Mouse (Mus musculus) heart, adult 2 months (tissue): ENCODE data around the gene Slco2b1. TPM values are rescaled to one million over a fixed set of nuclear protein-coding genes. Genes with fewer than 3 reads are reported as not detected.

ENCODE experiments used
- DNase-seq, 2 experiments: peaks; one replicate each; pipeline ENCODE4 v3.0.0; 2021
- H3K27ac ChIP-seq: fragments of 200-600 bp; 2 replicates; pipeline ENCODE4 v1.8.1; 2022
- H3K27me3 ChIP-seq: fragments of 200-500 bp; 2 replicates; pipeline ENCODE4 v1.6.1; 2012; ENCODE audit warnings: mild to moderate bottlenecking, low read length, inconsistent platforms, mixed read lengths; ENCODE audit not compliant: control insufficient read depth, insufficient read depth
- H3K36me3 ChIP-seq: fragments of 200-500 bp; 2 replicates; pipeline ENCODE4 v1.6.1; 2012; ENCODE audit warnings: low read length, inconsistent platforms; ENCODE audit not compliant: control insufficient read depth, insufficient read depth
- H3K4me1 ChIP-seq: fragments of 200-500 bp; 2 replicates; pipeline ENCODE4 v1.6.1; 2011; ENCODE audit warnings: low read length; ENCODE audit not compliant: control insufficient read depth, insufficient read depth
- H3K4me3 ChIP-seq: fragments of 200-600 bp; 2 replicates; pipeline ENCODE4 v1.8.1; 2022
- H3K79me2 ChIP-seq: fragments of 200-500 bp; replicated peaks from 2 replicates; pipeline ENCODE4 v1.6.1; 2012; ENCODE audit warnings: mild to moderate bottlenecking, inconsistent platforms, low read length, moderate library complexity, mixed read lengths; ENCODE audit not compliant: control insufficient read depth, insufficient read depth
- H3K9ac ChIP-seq: fragments of 200-500 bp; 2 replicates; pipeline ENCODE4 v1.6.1; 2012; ENCODE audit warnings: low read depth, mild to moderate bottlenecking, control low read depth, inconsistent platforms, low read length, mixed read lengths
- CTCF ChIP-seq: fragments of 200-600 bp; IDR thresholded peaks from 2 replicates; pipeline ENCODE4 v1.8.1; 2022; ENCODE audit warnings: antibody characterized with exemption, mild to moderate bottlenecking, moderate library complexity
- EP300 ChIP-seq: fragments of 200-500 bp; IDR thresholded peaks from 2 replicates; pipeline ENCODE4 v1.6.1; 2011; ENCODE audit warnings: low read depth, low read length, control low read depth; ENCODE audit not compliant: insufficient read depth
- POLR2A ChIP-seq: fragments of 200-500 bp; IDR thresholded peaks from 2 replicates; pipeline ENCODE4 v1.6.1; 2011; ENCODE audit warnings: mild to moderate bottlenecking, low read depth, low read length, control low read depth; ENCODE audit not compliant: insufficient read depth
- WGBS: fragments of 180-500 bp; shearing (Covaris S2); methylation state at CpG from one replicate; pipeline ENCODE4 v1.1.7; 2018; 5-methylcytosine and 5-hydroxymethylcytosine counted together
- intact Hi-C: fragments of 180-260 bp; cut with DNase I; formaldehyde crosslinking; loops from one replicate; pipeline ENCODE4 v1.15.1; 2025
- polyA plus RNA-seq: library from polyadenylated mRNA; depleted of rRNA; stranded (reverse); fragments of >200 nt; gene quantifications from 2 replicates; pipeline ENCODE4 v1.2.3, GENCODE M21; 2012
- total RNA-seq, 2 experiments: library from RNA; stranded (reverse); gene quantifications; 2 replicates each; pipeline ENCODE4 v1.2.3; 2021

The Slco2b1 gene
- total and polyA plus RNA-seq, 3 experiments: 8.5 to 11.7 (median 10.1) TPM

GRCm38 (mm10) chr7:99693387-99693786 lies 17.8 kb downstream of the Slco2b1 start:
- no peaks in the 10 kb centered on the region for H3K79me2 ChIP-seq
- WGBS: 92% methylated on average over 3 of the region's 3 CpGs
- no peak for DNase-seq
- peaks cover 40% of the 10 kb centered on the region for H3K4me1 ChIP-seq
- H3K27ac ChIP-seq: peak overlapping the region; percentile 79; the same call in 1 of the 2 replicates
- no peak for TF ChIP-seq EP300
- no peak for TF ChIP-seq POLR2A
- peaks cover 15% of the 10 kb centered on the region for H3K36me3 ChIP-seq
- intact Hi-C loops: no loop called here
- H3K4me3 ChIP-seq: no peak overlapping the region
- no peaks in the 10 kb centered on the region for H3K27me3 ChIP-seq
- no peak overlapping the region for H3K9ac ChIP-seq

DNA sequence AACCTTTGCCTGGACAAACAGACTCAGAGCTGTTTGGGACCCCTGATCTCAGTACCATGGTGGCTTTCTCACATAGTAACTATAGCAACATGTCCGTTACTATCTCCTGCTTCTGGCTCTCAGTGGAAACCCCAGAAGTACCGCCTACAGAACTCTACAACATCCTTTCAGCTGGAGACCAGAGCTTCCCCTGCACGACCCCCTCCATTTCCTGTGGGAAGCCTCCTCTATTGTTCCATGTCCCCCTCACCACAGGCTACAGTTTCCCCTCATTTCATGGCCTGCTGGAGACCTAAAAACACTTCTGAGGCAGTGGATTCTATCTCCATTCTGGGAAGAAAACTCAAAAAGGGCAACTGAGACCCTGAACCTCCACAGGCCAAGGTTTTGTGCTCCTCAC lies 18.7 kb downstream of the Slco2b1 start:
- no peak for TF ChIP-seq EP300
- TF ChIP-seq POLR2A: peak; percentile 37; the same call in 1 of the 2 replicates
- 44% methylated on average over 3 of the region's 3 CpGs for WGBS
- Histone ChIP-seq H3K4me3 (no peak overlapping the region), H3K9ac (no peak overlapping the region), H3K36me3 (peaks cover 15% of the 10 kb centered on the region), H3K4me1 (peaks cover 38% of the 10 kb centered on the region), H3K27me3 (no peaks in the 10 kb centered on the region), H3K27ac (peak overlapping the region; percentile 51), H3K79me2 (no peaks in the 10 kb centered on the region)
- DNase-seq: no peak
- intact Hi-C loops: no loop called here

DNA sequence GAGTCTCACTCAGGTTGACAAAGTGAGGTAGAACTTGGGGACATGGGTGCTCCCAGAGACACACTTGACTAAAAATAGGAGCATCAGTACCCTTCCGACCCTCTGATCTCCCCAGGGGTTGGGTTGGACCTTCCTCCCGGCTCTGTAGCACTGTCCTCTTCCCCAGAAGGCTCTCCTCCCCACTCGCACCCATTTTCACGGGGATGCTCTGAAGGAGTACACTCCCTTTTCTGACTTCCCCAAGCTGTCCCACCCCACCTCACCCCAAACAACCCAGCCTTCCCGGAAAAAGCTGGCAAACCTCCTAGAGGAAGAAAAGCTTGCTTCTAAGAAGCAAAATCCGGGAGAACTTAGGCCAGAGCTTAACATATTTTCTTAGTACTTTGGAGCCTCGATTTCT lies 20.3 kb downstream of the Slco2b1 start:
- WGBS: 38% methylated on average over 7 of the region's 7 CpGs
- no peak overlapping the region for H3K4me3 ChIP-seq
- TF ChIP-seq POLR2A: no peak
- TF ChIP-seq EP300: no peak
- TF ChIP-seq CTCF: no peak
- no peaks in the 10 kb centered on the region for H3K79me2 ChIP-seq
- peaks cover 31% of the 10 kb centered on the region for H3K4me1 ChIP-seq
- H3K36me3 ChIP-seq: peaks cover 13% of the 10 kb centered on the region
- intact Hi-C loops: no loop called here
- DNase-seq: no peak
- no peak overlapping the region for H3K9ac ChIP-seq
- H3K27ac ChIP-seq: peak overlapping the region; percentile 38
- H3K27me3 ChIP-seq: no peaks in the 10 kb centered on the region

GRCm38 (mm10) chr7:99684086-99684485 lies 27.1 kb downstream of the Slco2b1 start:
- 47% methylated on average over 4 of the region's 4 CpGs for WGBS
- Histone ChIP-seq H3K9ac (no peak overlapping the region), H3K27me3 (no peaks in the 10 kb centered on the region), H3K36me3 (peaks cover 9% of the 10 kb centered on the region; the same call in 1 of the 2 replicates), H3K4me1 (peaks cover 13% of the 10 kb centered on the region), H3K27ac (no peak overlapping the region; the same call in 1 of the 2 replicates), H3K4me3 (no peak overlapping the region), H3K79me2 (no peaks in the 10 kb centered on the region)
- TF ChIP-seq CTCF (no peak), EP300 (no peak), POLR2A (no peak)
- intact Hi-C loops: no loop called here
- no peak for DNase-seq

DNA sequence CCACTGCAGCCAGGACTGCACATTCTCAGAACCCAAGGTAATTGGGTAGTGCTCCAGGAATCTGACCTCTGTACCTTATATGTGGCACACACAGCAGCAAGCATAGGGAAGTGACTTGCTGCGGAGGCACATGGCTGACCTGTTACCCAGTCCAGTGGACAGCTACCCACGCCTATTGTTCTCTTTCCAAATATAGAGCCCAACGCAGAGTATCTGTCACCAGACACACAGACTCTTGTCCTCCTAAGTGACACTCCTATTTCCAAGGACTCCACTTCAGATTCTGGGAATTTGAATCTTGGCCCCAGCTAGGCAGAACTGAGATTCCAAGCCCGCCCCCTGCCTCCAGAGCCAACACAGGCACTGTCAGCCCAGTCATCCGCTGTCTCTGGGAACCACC lies 30.4 kb downstream of the Slco2b1 start:
- H3K79me2 ChIP-seq: no peaks in the 10 kb centered on the region
- H3K9ac ChIP-seq: peak overlapping the region; percentile 16
- no peak for TF ChIP-seq POLR2A
- TF ChIP-seq EP300: peak; percentile 88
- TF ChIP-seq CTCF: peak; percentile 16; the same call in 1 of the 2 replicates
- intact Hi-C loops: loop anchor here (2.0 kb wide), 1 partner anchor 16 kb away; no protein-coding TSS in a partner anchor
- DNase-seq: peak; percentile 60 to 66
- H3K27me3 ChIP-seq: no peaks in the 10 kb centered on the region
- H3K4me1 ChIP-seq: peaks cover 11% of the 10 kb centered on the region
- H3K4me3 ChIP-seq: no peak overlapping the region
- peaks cover 9% of the 10 kb centered on the region; the same call in 1 of the 2 replicates for H3K36me3 ChIP-seq
- 12% methylated on average over 5 of the region's 5 CpGs for WGBS
- H3K27ac ChIP-seq: peak overlapping the region; percentile 62

- Histone ChIP-seq H3K27ac (no peak overlapping the region), H3K9ac (no peak overlapping the region), H3K36me3 (no peaks in the 10 kb centered on the region), H3K27me3 (no peaks in the 10 kb centered on the region), H3K4me3 (no peak overlapping the region), H3K79me2 (no peaks in the 10 kb centered on the region), H3K4me1 (peaks cover under 1% of the 10 kb centered on the region; the same call in 1 of the 2 replicates)
- intact Hi-C loops: no loop called here
- 69% methylated on average over 3 of the region's 3 CpGs for WGBS
- peak in 1 of 2 experiments; percentile 67 for DNase-seq
- TF ChIP-seq EP300 (0 out of 2 replicates have a peak, but pooled peaks have one; percentile 54), POLR2A (no peak)
Observed at GRCm38 (mm10) chr7:99674890-99675289, 36.2 kb downstream of the Slco2b1 start.
